Mouse (Mus musculus): ENCODE measurements around the gene Hnrnph3.

Gene Hnrnph3

DNA sequence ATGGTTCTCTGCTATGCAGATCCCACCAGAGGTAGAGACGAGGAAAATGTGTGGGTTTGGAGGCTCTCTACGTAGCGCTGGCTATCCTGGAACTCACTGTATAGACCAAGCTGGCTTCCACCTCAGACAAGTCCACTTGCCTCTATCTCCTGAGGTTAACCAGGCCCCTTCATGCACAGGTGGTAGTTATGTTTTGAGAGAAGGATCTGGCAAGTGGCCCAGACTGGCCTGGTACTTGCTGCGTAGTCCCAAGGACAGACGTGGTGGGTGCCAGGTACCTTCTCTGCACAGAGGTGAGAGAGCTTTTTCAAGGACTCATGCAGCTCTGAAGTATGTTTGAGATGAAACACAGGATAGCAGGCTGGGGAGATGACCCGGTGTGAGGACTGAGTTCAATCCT lies 39.5 kb downstream of the Hnrnph3 start:
- no peak for DNase-seq (ENCODE audit: low spot score in 2 of 2)

DNA sequence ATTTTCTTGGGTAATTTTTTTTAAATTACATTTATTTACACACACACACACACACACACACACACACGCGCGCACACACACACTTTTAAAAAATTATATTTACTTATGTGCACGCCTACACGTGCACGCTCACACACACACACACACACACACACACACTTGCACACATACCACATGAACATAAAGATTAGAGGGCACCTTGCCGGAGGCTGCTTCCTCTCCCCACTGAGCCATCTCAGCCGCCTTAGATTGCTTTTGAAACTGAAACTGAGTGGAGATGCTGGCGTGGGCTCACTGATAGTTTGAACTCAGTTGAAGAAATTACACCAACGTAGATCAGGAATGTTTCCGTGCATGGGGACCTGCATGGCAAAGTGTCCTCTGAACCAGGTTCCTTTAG lies 39.9 kb downstream of the Hnrnph3 start:
- DNase-seq (ENCODE audit: low spot score in 2 of 2), result peak; percentile 13 to 39

DNA sequence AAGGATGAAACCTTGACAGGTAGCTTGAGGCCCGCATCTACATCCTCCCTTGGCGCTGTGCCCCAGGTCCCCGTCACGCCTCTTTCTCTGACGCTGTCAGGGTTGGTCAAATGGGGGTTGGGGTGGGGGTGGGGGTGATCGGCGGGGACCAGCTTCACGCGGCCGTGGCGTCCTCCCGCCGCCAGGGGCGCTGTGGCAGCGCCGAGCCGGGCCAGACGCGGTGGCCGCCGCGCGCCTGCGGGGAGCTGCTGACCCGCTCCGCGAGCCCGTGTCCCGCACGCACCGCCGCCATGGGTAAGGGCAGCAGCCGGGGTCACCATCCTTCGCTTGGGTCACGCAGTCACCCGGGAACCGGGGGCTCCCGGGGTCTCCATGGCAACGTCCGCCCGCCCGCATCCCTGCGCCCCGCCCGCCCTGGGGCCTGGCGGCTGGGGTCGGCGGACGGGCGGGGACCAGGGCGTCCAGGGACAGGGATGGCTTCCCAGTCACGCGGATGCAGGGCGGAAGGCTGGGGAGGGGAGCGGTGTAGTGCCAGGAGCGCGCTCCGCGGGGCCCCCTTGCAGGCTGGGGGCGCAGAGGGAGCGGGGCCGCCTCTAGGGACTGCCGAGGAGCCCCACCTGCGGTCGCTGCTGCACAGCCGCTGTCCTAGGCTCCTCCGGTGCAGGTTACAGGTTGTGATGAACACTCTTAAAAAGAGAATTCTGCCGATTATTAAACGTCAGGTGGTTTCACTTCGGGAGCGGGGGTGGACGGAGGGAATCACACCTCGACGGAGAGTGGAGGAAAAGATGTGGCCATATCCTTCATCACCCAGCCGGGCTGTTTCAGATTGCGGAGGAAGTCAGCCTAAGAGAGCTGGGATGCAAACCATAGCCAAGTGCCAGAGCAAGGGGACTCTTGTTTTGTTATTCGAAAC lies 43.7 kb downstream of the Hnrnph3 start, which contains the start of gene Rufy2:
Rufy2 (plus strand) TSS at position 185 of the 916 bp plus-strand sequence.
- peak; percentile 77 to 85 for DNase-seq (ENCODE audit: low spot score in 2 of 2)

DNA sequence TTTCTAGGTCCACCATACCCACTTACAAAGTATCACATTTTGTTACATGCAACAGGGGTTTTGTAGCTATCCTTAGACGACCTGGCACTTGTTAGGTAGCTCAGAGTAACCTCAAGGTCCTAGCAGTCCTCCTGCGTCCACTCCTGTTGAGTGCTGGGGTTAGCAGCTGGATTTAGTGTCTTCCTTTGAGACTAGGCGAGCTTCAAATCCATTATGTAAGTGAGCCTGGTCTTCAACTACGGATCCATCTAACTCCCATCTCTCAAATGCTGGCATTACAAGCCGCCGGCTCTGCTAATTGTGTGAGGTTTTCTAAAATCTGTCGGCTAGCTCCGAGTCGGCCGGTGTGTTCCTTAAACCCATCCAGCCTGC lies 44.4 kb downstream of the Hnrnph3 start:
- DNase-seq (ENCODE audit: low spot score in 2 of 2), result no peak

DNA sequence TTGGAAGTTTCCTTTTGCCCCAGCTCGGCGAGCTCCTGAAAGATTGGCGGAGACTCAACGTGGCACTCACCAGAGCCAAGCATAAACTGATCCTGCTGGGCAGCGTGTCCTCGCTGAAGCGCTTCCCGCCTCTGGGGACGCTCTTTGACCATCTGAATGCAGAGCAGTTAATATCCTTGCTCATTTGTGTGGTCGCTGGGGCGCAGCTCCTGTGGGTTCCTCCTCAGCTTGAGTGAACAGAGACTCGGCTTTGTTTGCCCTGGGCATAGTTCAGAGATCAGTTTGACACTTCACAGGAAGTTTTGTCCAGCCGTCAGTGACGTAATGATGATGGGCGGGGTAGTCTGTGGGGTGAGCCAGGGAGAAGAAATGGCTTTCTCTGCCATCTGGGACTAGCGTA lies 52.2 kb downstream of the Hnrnph3 start:
- peak in 1 of 2 experiments; percentile 50 for DNase-seq (ENCODE audit: low spot score in 2 of 2)

DNA sequence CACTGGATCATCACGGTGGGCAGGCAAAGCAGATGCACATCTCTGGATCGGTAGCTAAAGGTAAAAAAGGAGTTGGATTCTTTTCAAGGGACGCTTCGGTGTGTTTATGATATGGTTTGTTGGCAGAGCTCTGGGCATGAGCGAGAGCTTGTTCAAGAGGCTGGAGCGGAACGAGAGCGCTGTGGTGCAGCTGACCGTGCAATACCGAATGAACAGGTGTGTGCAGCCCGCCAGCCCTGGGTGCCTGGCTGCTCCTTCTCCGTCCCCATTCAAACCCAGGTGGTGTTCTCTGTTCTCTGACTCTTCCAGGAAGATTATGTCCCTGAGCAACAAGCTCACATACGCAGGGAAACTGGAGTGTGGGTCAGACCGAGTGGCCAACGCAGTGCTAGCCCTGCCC lies 57.7 kb downstream of the Hnrnph3 start:
- DNase-seq (ENCODE audit: low spot score in 2 of 2), result no peak

DNA sequence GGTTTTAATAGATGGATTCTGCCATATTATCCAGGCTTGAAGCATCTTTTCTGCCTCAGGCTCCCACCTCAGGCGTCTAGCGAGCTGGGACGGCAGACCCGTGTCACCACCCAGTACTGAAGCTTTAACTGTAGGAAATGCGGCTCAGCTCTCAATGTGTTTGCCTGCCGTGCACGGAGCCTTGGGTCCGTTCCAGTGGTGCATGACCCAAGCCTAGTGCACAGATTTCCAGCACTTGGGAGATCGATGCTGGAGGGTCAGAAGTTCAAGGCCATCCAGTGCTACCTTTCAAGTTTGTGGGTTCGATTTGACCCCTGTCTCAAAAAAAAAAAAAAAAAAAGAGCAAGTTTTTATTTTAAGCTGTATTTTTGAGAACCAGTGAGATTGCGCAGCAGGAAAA lies 58.2 kb downstream of the Hnrnph3 start:
- no peak for DNase-seq (ENCODE audit: low spot score in 2 of 2)

All from natural killer cell, adult 2 months (primary cell).